Mouse (Mus musculus) embryo, embryonic 11.5 days (tissue): ENCODE measurements around the gene Naa38.

ENCODE experiments used
- DNase-seq: peaks from one replicate; pipeline ENCODE4 v3.0.0-alpha.2; 2012; ENCODE audit warnings: low read depth, low spot score

The Naa38 gene

DNA sequence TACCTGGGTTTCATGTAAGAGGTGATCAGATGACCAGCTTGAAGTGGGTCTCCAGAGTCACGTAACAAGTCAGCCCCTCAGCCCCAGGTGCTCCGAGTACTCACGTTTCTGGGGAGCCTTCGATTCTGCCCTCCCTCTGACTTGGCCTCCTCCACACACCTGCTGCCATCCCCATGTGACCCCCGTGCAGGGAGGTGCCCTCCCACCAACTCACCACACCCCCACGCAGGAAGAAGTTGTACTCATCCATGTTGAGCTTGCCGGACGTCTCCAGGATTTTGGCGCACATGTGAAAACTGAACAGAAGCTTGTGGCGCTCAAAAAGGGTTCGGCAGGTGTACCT is 37.3 kb downstream of the Naa38 start:
- DNase-seq, result no peak

DNA sequence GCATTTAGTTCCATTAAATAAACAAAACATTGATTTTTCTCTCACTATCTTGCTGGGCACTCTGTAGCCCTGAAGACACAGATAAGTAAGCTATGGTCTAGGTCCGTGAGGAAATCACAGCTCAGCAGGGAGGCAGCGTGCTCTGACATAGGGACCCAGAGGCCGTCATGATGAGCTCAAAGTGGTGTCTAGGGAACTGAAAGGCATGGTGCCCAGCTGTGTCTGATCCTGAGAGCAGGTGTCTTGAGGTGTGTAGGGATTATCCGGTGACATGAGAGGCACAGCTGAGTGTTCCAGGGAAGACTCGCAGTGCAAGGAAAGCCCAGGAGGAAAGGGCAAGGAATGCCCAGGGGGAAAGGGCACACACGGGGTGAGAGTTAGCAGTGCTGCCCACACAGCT is 37.9 kb downstream of the Naa38 start:
- no peak for DNase-seq

DNA sequence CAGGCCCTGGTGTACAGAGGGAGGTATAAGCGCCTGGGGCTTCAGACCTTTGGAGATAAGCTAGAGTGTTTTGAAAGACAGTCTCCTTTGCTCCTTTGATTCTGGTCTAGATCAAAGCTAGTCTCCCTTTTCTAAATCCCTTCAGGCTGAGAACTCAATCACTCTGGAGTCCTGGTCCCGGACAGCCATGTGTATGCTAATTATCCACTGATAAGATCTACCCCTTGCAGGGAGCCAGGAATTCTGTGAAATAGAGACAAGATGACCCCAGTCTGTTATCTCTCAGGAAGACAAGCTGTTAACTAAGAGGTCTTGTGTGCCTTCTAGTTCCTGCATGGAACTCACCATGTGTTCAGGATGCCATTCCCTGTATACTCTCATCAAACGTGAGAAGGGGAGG is 42.0 kb downstream of the Naa38 start:
- DNase-seq, result no peak

DNA sequence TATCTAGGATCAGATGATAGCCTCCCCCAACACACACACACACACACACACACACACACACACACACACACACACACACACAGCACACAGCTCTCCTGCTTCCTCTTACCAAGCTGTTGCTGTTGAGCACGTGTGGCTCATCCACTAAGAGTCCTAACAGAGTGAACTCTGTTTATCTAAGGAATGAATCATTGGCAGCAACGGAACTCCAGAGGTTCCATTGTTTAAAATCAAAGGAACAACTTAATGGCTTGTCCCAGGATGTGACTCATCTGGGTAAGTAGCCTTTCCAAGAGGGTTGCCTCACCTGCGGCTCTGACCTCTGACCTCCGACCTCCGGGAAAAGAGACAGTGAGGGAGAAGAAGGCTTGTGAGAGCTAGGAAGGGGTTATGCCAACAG is 48.0 kb downstream of the Naa38 start:
- no peak for DNase-seq
